Mouse (Mus musculus): ENCODE data around the gene Slc6a14.

The Slc6a14 gene

GRCm38 (mm10) chrX:21714829-21715228 is at the start of gene Slc6a14:
Gene Slc6a14 (plus strand): TSS chrX:21714896.
- DNase-seq (ENCODE audit: low spot score): no peak

- DNase-seq (ENCODE audit: low spot score): no peak
Measured at GRCm38 (mm10) chrX:21670896-21671295, 43.8 kb upstream of the Slc6a14 start.

GRCm38 (mm10) chrX:21695220-21695619 is 19.5 kb upstream of the Slc6a14 start:
- DNase-seq (ENCODE audit: low spot score): no peak

GRCm38 (mm10) chrX:21695687-21696086 is 19.0 kb upstream of the Slc6a14 start:
- DNase-seq (ENCODE audit: low spot score): no peak

GRCm38 (mm10) chrX:21701646-21702045 is 13.1 kb upstream of the Slc6a14 start:
- DNase-seq (ENCODE audit: low spot score): no peak

- DNase-seq (ENCODE audit: low spot score): no peak
Measured at GRCm38 (mm10) chrX:21704470-21704869, 10.2 kb upstream of the Slc6a14 start.

GRCm38 (mm10) chrX:21715293-21715692 is 597 bp downstream of the Slc6a14 start:
- no peak for DNase-seq (ENCODE audit: low spot score)

- DNase-seq (ENCODE audit: low spot score): no peak
Measured at GRCm38 (mm10) chrX:21716885-21717284, 2.2 kb downstream of the Slc6a14 start.

- no peak for DNase-seq (ENCODE audit: low spot score)
Measured at GRCm38 (mm10) chrX:21744997-21745396, 30.3 kb downstream of the Slc6a14 start, which contains the start of gene Gm28269. Gene Gm28269 (minus strand): TSS chrX:21745097.

Measured in c-Kit-positive CD71-positive TER-119-positive erythroid progenitor cells, embryonic 14.5 days (primary cell).